In the genomic region with DNA sequence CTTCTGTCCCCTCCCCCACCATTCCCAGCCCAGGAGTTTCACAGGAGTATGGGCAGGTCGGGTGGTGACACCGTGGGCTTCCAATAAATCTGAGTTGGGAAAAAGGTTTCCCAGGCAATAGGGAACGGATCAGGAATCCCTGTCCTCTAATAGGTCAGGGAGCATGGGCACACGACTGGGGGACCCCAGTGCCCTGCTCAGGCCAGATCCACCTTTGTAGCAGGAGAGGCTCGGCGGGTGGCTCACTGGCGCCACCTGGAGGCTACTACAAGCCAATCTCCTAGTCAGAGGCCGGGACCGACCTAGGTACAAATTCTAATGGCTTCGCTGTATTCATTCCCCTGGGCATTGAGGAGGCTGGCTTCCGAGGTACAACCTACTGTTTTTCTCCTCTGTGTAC, we compare ENCODE assay signal across 1 mouse cellular context.
A peak's percentile ranks its signal among the peaks of the same experiment; 100 is the strongest.
TF ChIP-seq lines count a peak whose summit lies in the region.

No protein-coding gene starts in this region.

TF ChIP-seq in CH12.LX, 34 proteins besides CTCF, POLR2A, EP300 and RAD21 (continued from another document):
- TF ChIP-seq ETS1 (conservative IDR thresholded peaks at IDR 0.05; ENCODE audit: low read depth, low read length) = 0 out of 2 replicates have a peak, but pooled peaks have one; percentile 29
- no peak for TF ChIP-seq ZNF384 (IDR thresholded peaks at IDR 0.05; ENCODE audit: low read depth, low read length)
- no peak for TF ChIP-seq E2F4 (IDR thresholded peaks at IDR 0.05; ENCODE audit: insufficient replicate concordance, low read depth, low read length)
- peak; percentile 54 for TF ChIP-seq SIN3A (IDR thresholded peaks at IDR 0.05; ENCODE audit: low read length)
- no peak for TF ChIP-seq MAFK (IDR thresholded peaks at IDR 0.05; ENCODE audit: insufficient replicate concordance, low read length)
- TF ChIP-seq USF2 (conservative IDR thresholded peaks at IDR 0.05; ENCODE audit: low read depth, low read length) = no peak
- TF ChIP-seq TCF12 (IDR thresholded peaks at IDR 0.05; ENCODE audit: low read depth, low read length) = 0 out of 2 replicates have a peak, but pooled peaks have one; percentile 52
